Mouse (Mus musculus) cerebellum, adult 2 months (tissue): ENCODE results near the gene Ppfibp1.

Experiments
- CTCF ChIP-seq: fragments of 200-500 bp; IDR thresholded peaks from 2 replicates; pipeline ENCODE4 v1.5.1; 2011; ENCODE audit warnings: low read depth, mild to moderate bottlenecking, control low read depth, low read length, moderate library complexity, borderline replicate concordance; ENCODE audit not compliant: insufficient read depth
- POLR2A ChIP-seq: fragments of 200-500 bp; IDR thresholded peaks from 2 replicates; pipeline ENCODE4 v1.6.1; 2011; ENCODE audit warnings: low read length, control low read depth, borderline replicate concordance; ENCODE audit not compliant: insufficient read depth

- no peak for TF ChIP-seq CTCF
- no peak for TF ChIP-seq POLR2A
Measured at GRCm38 (mm10) chr6:147028396-147028795, 140.1 kb downstream of the Ppfibp1 start.
